Mouse (Mus musculus) heart, adult 8-10 months (tissue): ENCODE data around the gene Pou3f1. TPM values are rescaled to one million over a fixed set of nuclear protein-coding genes. Genes with fewer than 3 reads are reported as not detected.

ENCODE experiments used
- DNase-seq: peaks from one replicate; pipeline ENCODE4 v3.0.0; 2022; ENCODE audit warnings: low spot score
- total RNA-seq, 4 experiments: library from RNA; stranded (reverse); gene quantifications; 2 replicates each; pipeline ENCODE4 v1.2.4; 2022

Pou3f1 gene
- total RNA-seq, 4 experiments from 2014 or later: 0.09 to 0.31 (median 0.14) TPM

DNA sequence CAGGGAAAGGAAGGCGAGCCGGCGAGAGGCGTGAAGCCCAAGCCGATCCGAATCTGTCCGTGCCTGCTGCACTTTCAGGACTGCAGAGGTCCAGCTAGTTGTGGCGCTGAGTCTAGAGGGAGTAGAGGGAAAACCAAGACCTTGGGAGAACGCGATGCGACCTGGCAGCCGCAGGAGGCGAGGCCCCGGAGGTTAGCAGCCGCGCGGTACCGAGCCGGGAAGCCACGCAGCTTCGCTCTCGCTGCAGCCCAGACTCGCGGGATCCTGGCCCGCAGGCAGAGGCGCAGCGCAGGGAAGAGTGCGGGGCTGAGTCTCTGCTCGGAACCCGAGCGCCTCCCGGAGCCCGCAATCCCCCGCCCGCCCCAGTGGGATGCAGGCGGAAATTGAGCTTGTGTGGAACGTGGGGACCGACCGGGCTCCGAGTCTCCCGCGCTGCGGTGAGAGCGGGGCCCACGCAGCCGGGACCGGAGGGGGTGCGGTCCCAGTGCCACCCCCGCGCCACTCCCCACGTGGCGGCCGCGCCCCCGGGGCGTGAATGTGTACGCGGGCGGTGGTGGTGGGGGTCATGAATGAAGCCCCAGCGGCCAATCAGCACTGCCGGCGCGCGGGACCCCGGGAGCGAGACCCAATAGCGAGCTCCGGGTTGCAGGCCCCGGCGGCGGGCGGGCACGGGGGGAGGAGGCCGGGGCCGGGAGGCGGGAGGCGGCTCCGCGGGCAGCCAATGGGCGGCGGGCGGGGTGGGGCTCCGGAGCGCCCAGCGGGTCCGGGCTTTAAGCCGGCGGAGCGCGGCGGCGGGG is 445 bp downstream of the Pou3f1 start:
- DNase-seq: peak; percentile 62

DNA sequence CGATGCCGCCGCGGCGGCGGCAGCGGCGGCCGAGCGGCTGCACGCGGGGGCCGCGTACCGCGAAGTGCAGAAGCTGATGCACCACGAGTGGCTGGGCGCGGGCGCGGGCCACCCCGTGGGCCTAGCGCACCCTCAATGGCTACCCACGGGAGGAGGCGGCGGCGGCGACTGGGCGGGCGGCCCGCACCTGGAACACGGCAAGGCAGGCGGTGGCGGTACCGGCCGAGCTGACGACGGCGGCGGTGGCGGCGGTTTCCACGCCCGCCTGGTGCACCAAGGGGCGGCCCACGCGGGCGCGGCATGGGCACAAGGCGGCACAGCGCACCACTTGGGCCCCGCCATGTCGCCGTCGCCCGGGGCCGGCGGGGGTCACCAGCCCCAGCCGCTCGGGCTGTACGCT is 1.2 kb downstream of the Pou3f1 start:
- no peak for DNase-seq

DNA sequence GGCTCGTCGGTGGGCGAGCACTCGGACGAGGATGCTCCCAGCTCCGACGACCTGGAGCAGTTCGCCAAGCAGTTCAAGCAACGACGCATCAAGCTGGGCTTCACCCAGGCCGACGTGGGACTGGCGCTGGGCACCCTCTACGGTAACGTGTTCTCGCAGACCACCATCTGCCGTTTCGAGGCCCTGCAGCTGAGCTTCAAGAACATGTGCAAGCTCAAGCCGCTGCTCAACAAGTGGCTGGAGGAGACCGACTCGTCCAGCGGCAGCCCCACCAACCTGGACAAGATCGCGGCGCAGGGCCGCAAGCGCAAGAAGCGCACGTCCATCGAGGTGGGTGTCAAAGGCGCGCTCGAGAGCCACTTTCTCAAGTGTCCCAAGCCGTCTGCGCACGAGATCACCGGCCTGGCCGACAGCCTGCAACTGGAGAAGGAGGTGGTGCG is 1.8 kb downstream of the Pou3f1 start:
- DNase-seq: no peak

DNA sequence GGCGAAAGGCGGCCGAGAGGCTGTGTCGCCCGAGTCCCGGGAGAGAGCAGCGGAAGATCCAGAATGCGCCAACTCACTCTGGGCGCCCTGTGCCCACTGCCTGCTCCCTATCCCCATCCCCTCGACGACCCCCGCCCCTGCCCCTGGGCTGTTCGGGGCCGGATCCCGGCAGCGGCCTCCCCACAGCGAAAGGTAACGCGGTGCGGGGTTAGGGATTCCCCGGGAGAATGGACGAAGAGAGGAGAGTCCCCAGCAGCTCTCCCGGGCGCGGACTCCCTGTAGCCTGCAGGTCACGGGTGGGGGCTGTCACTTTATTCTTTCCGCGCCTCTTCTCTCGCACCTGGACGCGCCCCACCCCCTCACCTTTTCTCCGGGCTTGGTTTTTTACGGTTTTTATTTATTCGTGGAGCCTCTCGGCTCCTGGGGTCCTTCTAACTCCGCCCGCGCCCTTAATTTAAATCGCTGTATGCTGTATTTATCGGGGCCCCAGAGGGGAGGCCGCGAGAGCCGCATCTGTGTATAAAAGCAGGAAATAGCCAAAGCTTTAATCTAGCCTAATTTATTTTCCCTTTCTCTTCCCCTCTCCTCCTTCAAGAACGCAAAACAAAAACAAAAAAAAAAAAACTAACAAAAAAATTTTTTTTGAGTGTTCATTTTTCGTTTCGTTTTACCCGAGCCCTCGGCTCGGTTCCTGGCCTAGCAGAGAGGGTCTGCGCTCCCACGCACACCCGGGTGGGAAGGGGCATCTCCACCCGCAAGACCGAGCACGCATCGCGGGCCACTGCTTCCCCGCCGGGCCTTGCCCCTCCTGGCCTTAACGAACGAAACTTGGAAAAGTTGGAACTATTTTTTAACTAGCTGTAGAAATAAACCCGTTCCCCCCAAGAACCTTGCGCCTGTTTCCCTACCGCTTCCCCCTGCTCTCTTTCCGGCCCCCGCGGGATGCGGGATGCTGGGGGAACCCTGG is 2.9 kb downstream of the Pou3f1 start:
- no peak for DNase-seq

DNA sequence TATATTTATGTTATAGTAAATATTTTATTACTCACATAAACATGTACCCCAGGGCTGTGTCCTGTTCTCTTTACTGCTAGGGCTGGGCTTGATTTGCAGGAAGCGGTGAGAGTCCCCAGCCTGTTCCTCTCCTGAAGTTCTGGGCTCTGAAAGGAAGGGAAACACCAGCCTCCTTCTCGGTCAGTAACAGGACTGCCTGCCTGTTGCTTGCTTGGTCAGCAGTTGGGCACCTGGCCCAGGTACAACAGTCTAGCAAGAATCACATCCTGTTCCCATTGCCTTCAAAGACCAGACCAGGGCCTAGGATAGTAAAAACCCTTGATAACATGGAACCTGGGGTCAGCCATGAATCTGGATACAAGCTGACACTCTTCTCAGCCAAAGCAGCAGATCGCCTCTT is 4.0 kb downstream of the Pou3f1 start:
- no peak for DNase-seq

DNA sequence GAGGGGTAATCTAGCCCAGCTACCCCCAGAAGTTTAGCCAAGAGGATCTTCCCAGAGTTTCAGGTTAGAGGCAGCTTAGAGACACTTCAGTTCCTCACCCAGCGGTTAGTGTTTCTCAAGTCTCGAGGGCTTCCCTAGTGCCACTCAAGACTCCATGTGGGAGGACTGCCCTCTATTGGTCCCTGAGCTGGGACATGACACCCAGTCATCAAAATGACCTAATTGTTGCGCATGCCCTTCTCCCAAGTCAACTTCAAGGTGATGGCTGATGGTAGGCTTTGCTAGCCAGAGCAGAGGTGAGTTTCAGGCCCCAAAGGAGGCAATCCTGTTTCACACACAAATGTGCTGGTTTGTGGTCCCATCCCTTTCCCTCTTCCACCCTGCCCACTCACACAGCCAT is 6.4 kb downstream of the Pou3f1 start:
- DNase-seq: no peak

DNA sequence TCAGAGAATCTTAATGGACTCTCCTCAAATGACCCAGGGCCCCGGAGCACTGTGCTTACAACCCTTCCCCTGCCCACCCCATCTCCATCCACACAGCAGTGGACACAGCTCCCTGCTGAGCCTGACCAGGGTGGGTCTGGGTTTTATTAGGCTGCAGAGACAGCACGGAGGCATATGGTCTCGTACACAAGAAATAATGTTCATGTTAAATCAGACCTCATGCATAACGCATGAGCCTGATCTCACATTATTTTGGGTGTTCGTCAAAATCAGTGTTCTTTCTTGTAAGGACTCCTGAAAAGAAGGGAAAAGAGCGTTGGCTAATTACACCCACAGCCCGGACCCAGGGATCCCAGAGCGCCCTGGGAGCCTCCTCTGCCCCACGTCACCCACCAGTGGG is 7.6 kb downstream of the Pou3f1 start:
- DNase-seq: no peak

DNA sequence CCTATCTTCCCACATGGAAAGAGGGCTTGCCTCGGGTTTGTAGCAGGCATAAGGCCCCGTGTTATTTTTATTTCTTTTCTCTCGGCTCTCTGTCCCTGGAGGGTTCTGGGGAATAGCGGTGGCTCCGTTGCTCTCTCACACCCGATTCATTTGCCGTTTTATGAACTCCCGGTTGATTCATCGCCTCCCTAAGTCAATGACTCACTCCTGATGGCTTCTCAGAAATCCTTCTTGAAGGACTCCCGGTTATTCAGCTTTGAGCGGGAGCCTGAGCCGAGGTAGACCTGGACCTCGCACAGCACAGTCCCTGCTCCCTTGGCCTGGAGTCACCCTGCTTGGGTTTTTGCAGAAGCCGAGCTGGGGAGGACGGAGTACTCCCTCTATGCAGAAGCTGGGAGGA is 8.0 kb downstream of the Pou3f1 start:
- DNase-seq: no peak

DNA sequence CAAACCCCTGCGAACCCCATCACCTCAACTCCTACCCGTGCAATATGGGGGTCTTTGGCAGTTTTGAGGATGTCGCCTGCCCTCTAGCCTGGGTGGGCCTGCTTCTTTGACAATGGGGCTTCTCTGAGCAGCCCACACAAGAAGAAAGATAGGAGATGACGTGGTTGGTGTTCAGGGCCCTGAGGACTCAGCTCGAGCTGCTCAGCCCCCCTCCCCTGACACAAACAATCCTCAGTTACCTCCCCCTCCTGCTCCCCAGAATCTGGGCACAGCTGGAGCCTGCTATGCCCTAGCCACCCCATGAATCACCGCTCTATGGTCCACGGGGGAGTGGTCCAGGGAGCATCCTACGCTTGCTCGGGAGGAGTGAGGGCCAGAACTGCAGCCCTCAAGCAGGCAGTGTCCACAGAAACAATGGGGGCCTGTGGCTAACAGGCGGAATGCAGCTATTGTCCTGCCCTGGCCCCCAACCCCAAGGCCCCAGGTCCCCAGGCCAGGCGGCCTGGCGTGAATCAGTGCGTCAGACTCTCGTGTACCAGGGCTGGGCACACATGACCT is 10.9 kb downstream of the Pou3f1 start:
- no peak for DNase-seq

DNA sequence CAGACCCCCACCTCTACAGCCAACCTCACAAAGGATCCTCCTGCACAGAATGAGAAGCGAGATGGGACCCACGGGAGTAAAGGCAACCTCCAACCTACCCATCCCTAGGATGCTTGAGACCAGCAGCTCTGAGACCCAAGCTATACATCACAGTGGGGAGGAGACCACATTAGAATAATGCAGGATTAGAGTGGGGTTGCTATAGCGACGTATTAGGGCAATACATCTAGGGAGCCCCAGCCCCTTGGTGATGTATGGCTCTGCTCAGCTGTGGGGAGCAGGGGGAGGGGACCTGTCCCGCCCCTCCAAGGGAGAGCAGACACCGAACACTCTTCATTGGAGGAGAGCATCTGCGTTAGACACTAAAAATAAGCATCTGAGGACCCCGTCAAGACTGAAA is 11.5 kb downstream of the Pou3f1 start:
- no peak for DNase-seq

DNA sequence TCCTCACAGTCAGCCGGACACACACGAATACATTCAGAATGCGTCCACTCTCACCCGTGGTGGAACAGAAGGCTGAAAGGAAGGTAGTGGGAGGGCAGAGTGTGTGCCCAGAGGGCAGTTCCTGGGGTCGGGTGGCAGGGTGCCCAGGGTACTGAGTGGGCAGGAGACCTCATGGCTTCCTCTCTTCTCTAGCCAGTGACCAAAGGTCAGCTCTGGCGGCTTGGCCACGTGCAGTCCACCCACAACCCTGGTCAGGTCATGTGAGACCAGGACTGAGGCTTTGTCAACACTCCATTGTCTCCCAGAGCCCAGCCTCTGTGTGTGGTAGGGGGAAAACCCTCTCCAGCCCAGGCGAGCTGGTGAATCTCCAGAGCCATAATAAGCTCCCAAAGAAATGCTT is 13.6 kb downstream of the Pou3f1 start:
- DNase-seq: no peak

DNA sequence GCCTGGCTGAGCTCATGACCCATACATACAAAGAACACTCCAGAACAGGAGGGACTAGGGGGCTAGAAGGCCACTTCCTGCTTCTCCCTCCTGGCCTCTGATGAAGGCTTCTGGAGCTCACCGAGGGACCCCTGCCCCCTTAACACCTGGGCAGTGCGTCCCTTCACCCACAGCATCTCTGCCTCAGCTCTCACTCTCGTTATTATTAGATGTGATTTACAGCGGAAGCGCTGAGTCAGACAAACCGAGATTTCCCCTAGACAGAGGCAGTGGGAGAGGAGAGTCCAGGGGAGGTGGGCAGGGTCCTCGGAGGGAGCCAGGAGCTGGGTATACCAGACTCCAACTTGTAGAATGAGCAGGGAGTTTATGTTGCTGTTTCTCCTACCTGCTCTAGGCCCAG is 15.0 kb downstream of the Pou3f1 start:
- no peak for DNase-seq

DNA sequence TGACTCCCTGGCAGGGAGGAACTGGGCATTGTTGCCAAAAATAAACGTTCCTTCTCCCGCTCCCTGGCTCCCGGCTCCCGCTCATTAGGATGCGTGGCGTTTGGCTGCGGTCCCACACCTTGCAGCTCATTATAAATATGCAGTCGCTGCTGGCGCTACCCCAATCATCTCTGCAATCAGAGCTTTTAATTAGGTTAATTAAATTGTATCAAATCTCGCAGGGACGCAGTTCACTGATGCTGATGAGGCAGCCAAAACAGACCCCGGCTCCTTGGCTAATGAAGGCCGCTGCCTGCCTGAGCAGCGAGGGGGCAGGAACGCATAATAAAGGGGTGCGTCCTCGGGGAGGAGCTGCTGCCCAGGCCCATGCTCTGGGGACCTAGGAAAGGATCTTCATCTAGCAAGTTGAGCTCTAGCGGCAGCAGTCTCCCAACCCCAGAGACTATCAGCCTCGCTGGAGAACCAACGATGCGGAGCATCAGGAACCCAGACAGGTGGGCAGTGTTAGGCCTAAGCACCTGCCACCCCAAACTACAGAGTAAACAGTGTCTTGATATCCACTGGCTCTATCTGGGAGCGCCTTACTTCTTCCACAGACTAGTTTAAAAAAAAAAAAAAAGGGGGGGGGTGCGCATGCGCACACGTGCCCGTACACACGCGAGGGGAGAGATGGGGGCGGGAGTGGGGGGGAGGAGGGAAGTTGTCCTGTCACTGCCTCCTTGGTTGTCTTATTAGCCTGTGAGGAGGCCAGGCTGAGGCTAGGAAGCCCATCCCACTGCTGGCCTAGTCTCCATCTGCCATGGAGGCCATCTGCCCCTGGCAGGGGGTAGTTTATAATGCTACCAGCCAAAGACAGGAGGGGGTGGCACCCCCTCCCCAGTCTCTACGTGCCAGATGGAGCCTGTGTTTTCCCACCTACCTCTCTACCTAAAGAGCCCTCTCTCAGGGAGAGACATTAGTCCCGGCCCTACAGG is 16.0 kb downstream of the Pou3f1 start:
- DNase-seq: no peak

DNA sequence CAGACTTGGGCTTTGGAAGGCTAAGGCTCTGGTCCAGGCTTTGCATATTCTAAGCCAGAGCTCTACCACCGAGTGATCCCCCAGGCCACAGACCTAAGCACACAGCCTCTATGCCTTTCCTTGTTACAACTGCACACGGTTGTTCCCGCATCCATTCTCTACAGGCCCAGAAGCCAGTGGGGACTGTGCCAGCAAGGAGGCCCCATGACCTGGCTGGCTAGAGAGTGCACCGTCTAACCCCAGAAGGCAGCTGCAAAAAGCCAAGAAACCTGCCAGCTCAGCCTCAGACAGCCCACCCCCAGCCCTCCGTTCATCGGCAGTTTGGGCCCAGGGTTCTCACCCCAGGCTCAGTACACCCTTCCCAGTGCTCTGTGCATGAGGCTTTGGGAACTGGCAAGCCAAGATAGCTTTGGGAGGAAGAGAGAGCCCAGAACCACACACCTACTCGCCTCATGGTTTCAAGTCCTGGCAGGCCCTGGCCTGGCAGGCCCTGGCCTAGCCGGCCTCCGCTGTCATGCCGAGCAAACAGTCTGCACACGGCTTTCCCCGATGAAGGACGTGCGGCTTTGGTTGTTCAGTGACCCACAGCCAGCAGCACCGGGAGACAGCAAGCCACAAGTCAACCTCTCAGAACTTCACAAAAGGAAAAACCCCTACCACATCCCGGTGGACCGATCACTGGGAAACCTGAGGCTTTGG is 17.9 kb downstream of the Pou3f1 start:
- DNase-seq: no peak

DNA sequence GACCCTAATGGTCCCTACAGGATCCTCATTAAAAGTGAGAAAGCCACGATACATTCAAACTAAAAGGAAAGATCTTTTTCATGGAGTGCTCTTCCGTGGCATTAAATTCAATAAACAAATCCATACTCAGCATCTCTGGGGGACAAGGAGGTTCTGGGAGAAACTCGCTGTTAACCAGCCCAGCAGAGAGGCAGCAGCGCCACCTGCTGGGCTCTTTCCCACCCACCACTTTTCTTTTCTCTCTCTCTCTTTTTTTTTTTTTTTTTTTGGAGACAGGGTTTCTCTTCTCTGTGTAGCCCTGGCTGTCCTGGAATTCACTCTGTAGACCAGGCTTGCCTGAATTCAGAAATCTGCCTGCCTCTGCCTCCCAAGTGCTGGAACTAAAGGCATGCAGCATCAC is 18.4 kb downstream of the Pou3f1 start:
- DNase-seq: peak; percentile 23

DNA sequence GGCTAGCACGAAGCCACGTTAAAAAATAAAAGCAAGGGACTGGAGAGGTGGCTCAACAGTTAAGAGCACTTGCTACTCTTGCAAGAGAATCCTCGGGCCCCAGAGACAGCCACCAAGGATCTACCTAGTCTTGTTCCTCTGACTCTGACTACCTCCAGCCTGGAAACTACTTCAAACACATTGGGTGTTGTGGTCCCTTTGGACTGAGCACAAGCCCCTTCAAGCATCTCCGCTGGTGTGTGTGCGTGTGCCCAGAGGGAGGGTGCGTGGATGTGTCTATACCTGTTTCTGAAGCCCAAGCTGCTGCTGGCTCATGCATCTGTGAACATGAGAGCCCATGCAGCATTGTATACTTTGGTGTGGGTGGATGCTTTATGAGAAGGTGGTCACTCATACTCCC is 19.4 kb downstream of the Pou3f1 start:
- DNase-seq: no peak

DNA sequence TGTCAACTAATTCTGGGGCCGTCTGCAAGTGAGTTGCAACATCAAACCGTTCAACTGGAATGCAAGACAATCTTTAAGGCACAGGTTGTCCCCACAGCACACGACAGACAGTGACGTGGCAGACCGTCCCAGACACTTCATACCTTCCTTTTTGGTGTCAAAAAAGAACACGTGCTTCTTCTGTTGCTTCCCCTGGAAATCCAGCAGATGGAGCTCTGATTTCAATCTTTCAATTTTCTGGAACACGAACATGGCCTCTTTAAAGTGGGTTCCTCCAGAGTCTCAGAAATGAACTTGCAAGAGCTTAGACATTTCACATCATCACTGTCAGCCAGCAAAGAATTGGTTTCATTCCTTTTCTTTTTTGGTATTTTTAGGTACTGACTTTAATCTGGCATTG is 25.7 kb downstream of the Pou3f1 start:
- peak; percentile 25 for DNase-seq

DNA sequence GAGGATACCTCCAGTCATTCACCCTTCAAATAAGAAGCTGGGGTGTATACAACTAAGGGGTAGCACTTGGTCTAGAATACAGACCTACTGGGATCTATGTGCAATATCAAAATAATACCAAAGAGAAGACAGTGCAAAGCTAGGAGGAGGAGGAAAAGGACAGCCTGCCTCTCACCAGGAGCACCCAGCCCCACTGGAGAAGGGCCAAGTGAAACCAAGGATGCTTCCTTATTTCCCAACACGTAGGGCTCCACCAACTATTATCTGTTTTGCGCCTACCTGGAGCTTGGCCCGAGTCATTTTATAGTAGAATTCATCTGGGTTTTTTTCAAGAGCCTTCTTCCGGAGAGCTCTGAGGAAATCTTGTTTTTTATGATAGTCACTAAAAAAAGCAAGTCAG is 26.9 kb downstream of the Pou3f1 start:
- DNase-seq: no peak

DNA sequence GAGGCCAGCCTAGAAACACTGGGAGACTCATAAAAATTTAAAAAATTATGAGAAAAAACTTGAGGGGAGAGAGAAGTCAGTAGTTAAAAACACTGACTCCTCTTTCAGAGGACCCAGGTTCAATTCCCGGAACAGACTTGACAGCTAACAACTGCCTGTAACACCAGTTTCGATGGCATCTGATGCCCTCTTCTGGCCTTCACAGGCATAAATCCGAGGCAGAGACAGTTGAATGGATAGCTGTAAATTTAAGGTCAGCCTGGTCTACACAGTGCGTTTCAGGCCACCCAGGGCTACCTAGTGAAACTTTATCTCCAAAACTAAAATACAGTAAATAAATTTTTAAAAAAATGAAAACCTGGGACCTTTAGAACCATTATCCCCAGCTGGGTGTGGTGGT is 28.4 kb downstream of the Pou3f1 start:
- DNase-seq: no peak

DNA sequence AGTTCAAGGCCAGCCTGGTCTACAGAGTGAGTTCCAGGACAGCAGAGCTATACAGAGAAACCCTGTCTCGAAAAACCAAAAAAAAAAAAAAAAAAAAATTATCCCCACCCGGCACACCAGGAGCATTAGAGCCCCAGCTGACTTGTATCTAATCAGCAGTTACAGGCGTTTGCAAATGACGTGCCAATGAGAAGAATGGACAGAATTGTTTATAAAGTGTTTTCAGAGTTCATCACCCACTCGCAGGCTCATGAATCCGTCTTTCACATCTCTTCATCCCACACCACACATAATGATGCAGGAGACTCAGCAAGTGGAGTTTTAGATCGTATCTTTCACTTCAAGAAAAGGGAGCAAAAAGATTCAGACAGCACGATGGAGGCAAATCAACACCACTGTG is 28.8 kb downstream of the Pou3f1 start:
- DNase-seq: no peak
